Mouse (Mus musculus) testis, adult 2 months (tissue): Measurements from ENCODE around the gene Cpeb1.

ENCODE experiments used
- CTCF ChIP-seq: fragments of 200-500 bp; IDR thresholded peaks from 2 replicates; pipeline ENCODE4 v1.5.1; 2012; ENCODE audit warnings: low read depth, mild to moderate bottlenecking, inconsistent platforms, low read length, moderate library complexity; ENCODE audit not compliant: control insufficient read depth, insufficient read depth, insufficient replicate concordance
- POLR2A ChIP-seq: fragments of 200-500 bp; IDR thresholded peaks from 2 replicates; pipeline ENCODE4 v1.6.1; 2012; ENCODE audit warnings: low read depth, mild to moderate bottlenecking, inconsistent platforms, low read length, moderate library complexity; ENCODE audit not compliant: control insufficient read depth

DNA sequence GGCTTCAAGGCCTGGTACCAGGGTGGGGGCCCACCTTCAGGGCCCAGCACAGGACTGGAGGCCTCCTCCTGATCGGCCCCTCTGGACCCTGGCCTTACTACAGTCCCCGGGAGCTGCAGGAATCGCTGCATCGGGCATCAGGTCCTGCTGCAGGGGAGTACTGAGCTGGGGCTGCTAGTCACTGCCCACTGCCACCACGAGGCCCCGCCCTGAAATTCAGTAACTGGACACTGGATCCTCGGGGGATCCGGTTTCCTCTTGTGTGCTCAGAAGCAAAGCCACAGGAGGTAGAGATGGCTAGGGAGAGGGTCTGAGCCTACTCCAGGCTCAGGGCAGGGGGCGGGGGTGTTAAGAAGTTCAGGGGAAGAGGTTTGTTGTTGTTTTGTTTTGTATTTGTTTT lies 34.4 kb upstream of the Cpeb1 start:
- no peak for TF ChIP-seq CTCF
- TF ChIP-seq POLR2A: no peak
